Comparison of ENCODE assay signal across 17 mouse cellular contexts in the genomic region with DNA sequence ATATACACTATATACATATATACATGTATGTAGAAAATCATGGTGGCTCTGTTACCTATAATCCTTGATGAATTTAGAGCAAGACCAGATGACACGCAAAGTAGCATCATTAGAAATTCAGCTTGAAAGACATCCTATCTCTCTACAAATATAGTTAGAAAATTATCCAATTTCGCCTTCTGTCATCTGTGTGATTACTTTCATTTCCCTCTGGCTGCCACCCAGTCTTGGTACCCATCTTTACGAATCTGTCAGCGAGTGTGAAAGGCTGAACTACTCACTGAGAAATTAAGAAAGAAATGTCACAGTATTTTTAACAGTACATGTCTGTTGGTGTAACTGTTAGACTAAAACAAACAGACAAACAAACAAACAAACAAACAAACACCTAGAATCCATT.
"Had no signal": no experiment of that assay in that cellular context is flagged by ENCODE, and none has a peak within 500 bp of the region (broad histone marks: within the 10 kb centered on the region; RNA-seq: fewer than 3 reads in every experiment).

No protein-coding gene starts in this region.

- H3K4me1 ChIP-seq: lung, embryonic 15.5 days; megakaryocyte, embryonic 14.5 days; midbrain, embryonic 13.5 days; midbrain, embryonic 15.5 days; neural tube, embryonic 12.5 days; stomach, embryonic 15.5 days had no signal

- H3K36me3 ChIP-seq: lung, embryonic 15.5 days; midbrain, embryonic 13.5 days; midbrain, embryonic 15.5 days; neural tube, embryonic 12.5 days; stomach, embryonic 15.5 days had no signal

- DNase-seq: lung, adult 2 months; lung, postnatal 14 days; lung, postnatal 36 days; right cerebral cortex, postnatal 14 days; thymus, adult 2 months; thymus, postnatal 25 days; thymus, postnatal 4 days had no signal

- H3K4me2 ChIP-seq: lung, embryonic 15.5 days; midbrain, embryonic 11.5 days; midbrain, embryonic 13.5 days; midbrain, embryonic 15.5 days; neural tube, embryonic 12.5 days; stomach, embryonic 15.5 days had no signal

- H3K4me3 ChIP-seq: lung, embryonic 15.5 days; megakaryocyte, embryonic 14.5 days; midbrain, embryonic 13.5 days; midbrain, embryonic 15.5 days; neural tube, embryonic 12.5 days; stomach, embryonic 15.5 days had no signal

- H3K27ac ChIP-seq: lung, embryonic 15.5 days; macrophage; midbrain, embryonic 13.5 days; midbrain, embryonic 15.5 days; neural tube, embryonic 12.5 days; stomach, embryonic 15.5 days; stomach, postnatal 0 days had no signal

- ATAC-seq: lung, postnatal 0 days; midbrain, embryonic 13.5 days; midbrain, embryonic 15.5 days had no signal

- H3K27me3 ChIP-seq: lung, embryonic 15.5 days; megakaryocyte, embryonic 14.5 days; midbrain, embryonic 13.5 days; midbrain, embryonic 15.5 days; neural tube, embryonic 12.5 days; stomach, embryonic 15.5 days had no signal

- H3K9ac ChIP-seq: lung, embryonic 15.5 days; midbrain, embryonic 13.5 days; midbrain, embryonic 15.5 days; neural tube, embryonic 12.5 days; stomach, embryonic 15.5 days had no signal

- H3K9me3 ChIP-seq: lung, embryonic 15.5 days; midbrain, embryonic 13.5 days; midbrain, embryonic 15.5 days; neural tube, embryonic 12.5 days; stomach, embryonic 15.5 days had no signal
